Mouse (Mus musculus) embryonic facial prominence, embryonic 12.5 days (tissue): Measurements from ENCODE around the gene Cmpk1. TPM values are rescaled to one million over a fixed set of nuclear protein-coding genes. Genes with fewer than 3 reads are reported as not detected.

Experiments used
- ATAC-seq: fragments of 200-750 bp; cut with Nextera tagmentation; 2 replicates; pipeline ENCODE4 v1.8.0; 2017; ENCODE audit not compliant: insufficient number of reproducible peaks, insufficient read depth, low FRiP score, low TSS enrichment
- H3K27ac ChIP-seq: fragments of 300-500 bp; sonication (generic); 2 replicates; pipeline ENCODE4 v1.5.1; 2016; ENCODE audit warnings: mild to moderate bottlenecking
- H3K27me3 ChIP-seq: fragments of 300-500 bp; sonication (generic); 2 replicates; pipeline ENCODE4 v1.6.1; 2016; ENCODE audit warnings: mild to moderate bottlenecking, moderate library complexity
- H3K36me3 ChIP-seq: fragments of 300-500 bp; sonication (generic); 2 replicates; pipeline ENCODE4 v1.6.1; 2016; ENCODE audit warnings: mild to moderate bottlenecking
- H3K4me1 ChIP-seq: fragments of 300-500 bp; sonication (generic); 2 replicates; pipeline ENCODE4 v1.6.1; 2016
- H3K4me2 ChIP-seq: fragments of 300-500 bp; sonication (generic); replicated peaks from 2 replicates; pipeline ENCODE4 v1.6.1; 2016; ENCODE audit warnings: mild to moderate bottlenecking, moderate library complexity
- H3K4me3 ChIP-seq: fragments of 300-500 bp; sonication (generic); 2 replicates; pipeline ENCODE4 v1.5.1; 2016; ENCODE audit warnings: mild to moderate bottlenecking
- H3K9ac ChIP-seq: fragments of 300-500 bp; sonication (generic); 2 replicates; pipeline ENCODE4 v1.6.1; 2016; ENCODE audit warnings: mild to moderate bottlenecking, moderate library complexity
- H3K9me3 ChIP-seq: fragments of 300-500 bp; sonication (generic); 2 replicates; pipeline ENCODE4 v1.6.1; 2016; ENCODE audit warnings: mild to moderate bottlenecking, moderate library complexity
- WGBS: fragments of 180-500 bp; shearing (Covaris S2); methylation state at CpG from one replicate; pipeline ENCODE4 v1.1.7; 2016; 5-methylcytosine and 5-hydroxymethylcytosine counted together
- polyA plus RNA-seq: library from polyadenylated mRNA; unstranded; fragments of >200 nt; fragmentation: Nextera tagmentation; extraction: Ambion mirVana; gene quantifications from 2 replicates; pipeline ENCODE4 v1.2.1, GENCODE M21; 2016

The Cmpk1 gene
- polyA plus RNA-seq, 1 experiment from 2014 or later = 106 TPM

- peaks cover 50% of the 10 kb centered on the region for H3K27me3 ChIP-seq
- no peak overlapping the region for H3K27ac ChIP-seq
Measured at GRCm38 (mm10) chr4:114942583-114942982, 44.5 kb downstream of the Cmpk1 start.

GRCm38 (mm10) chr4:114942112-114942511, 44.9 kb downstream of the Cmpk1 start:
- Histone ChIP-seq H3K9ac (no peak overlapping the region), H3K4me2 (no peak overlapping the region), H3K36me3 (no peaks in the 10 kb centered on the region), H3K9me3 (no peaks in the 10 kb centered on the region), H3K4me3 (no peak overlapping the region), H3K27ac (no peak overlapping the region), H3K27me3 (peaks cover 49% of the 10 kb centered on the region), H3K4me1 (peaks cover 8% of the 10 kb centered on the region; the same call in 1 of the 2 replicates)
- ATAC-seq = no peak
- WGBS = 45% methylated on average over 4 of the region's 4 CpGs

More at GRCm38 (mm10) chr4:114942583-114942982, 44.5 kb downstream of the Cmpk1 start:
- no peaks in the 10 kb centered on the region for H3K36me3 ChIP-seq
- no peak for ATAC-seq
- H3K4me2 ChIP-seq = no peak overlapping the region
- no peaks in the 10 kb centered on the region for H3K9me3 ChIP-seq
- peaks cover 8% of the 10 kb centered on the region; the same call in 1 of the 2 replicates for H3K4me1 ChIP-seq
- no peak overlapping the region for H3K9ac ChIP-seq
- 18% methylated on average over 8 of the region's 8 CpGs for WGBS
- H3K4me3 ChIP-seq = no peak overlapping the region

GRCm38 (mm10) chr4:114941311-114941710, 45.7 kb downstream of the Cmpk1 start:
- ATAC-seq = no peak
- H3K4me2 ChIP-seq = no peak overlapping the region
- 85% methylated on average over 4 of the region's 4 CpGs for WGBS
- H3K4me3 ChIP-seq = no peak overlapping the region
- peaks cover 41% of the 10 kb centered on the region for H3K27me3 ChIP-seq
- no peaks in the 10 kb centered on the region for H3K36me3 ChIP-seq
- peaks cover 8% of the 10 kb centered on the region; the same call in 1 of the 2 replicates for H3K4me1 ChIP-seq
- no peaks in the 10 kb centered on the region for H3K9me3 ChIP-seq
- H3K9ac ChIP-seq = no peak overlapping the region
- H3K27ac ChIP-seq = no peak overlapping the region

- 19% methylated on average over 3 of the region's 3 CpGs for WGBS
- H3K9ac ChIP-seq = no peak overlapping the region
- H3K4me2 ChIP-seq = no peak overlapping the region
- H3K27me3 ChIP-seq = peaks cover 23% of the 10 kb centered on the region
- H3K9me3 ChIP-seq = no peaks in the 10 kb centered on the region
- no peak overlapping the region for H3K4me3 ChIP-seq
- H3K27ac ChIP-seq = no peak overlapping the region
- no peak for ATAC-seq
- peaks cover 7% of the 10 kb centered on the region; the same call in 1 of the 2 replicates for H3K4me1 ChIP-seq
- no peaks in the 10 kb centered on the region for H3K36me3 ChIP-seq
Measured at GRCm38 (mm10) chr4:114938248-114938647, 48.8 kb downstream of the Cmpk1 start.

GRCm38 (mm10) chr4:114937459-114938047, 49.5 kb downstream of the Cmpk1 start:
- Histone ChIP-seq H3K27me3 (peaks cover 23% of the 10 kb centered on the region), H3K4me3 (no peak overlapping the region), H3K9me3 (no peaks in the 10 kb centered on the region), H3K36me3 (no peaks in the 10 kb centered on the region), H3K9ac (no peak overlapping the region), H3K4me2 (no peak overlapping the region), H3K4me1 (peaks cover 7% of the 10 kb centered on the region; the same call in 1 of the 2 replicates), H3K27ac (no peak overlapping the region)
- WGBS = 25% methylated on average over 4 of the region's 4 CpGs
- ATAC-seq = no peak

- Histone ChIP-seq H3K9ac (no peak overlapping the region), H3K27ac (no peak overlapping the region), H3K4me3 (no peak overlapping the region), H3K9me3 (no peaks in the 10 kb centered on the region), H3K4me2 (no peak overlapping the region), H3K36me3 (no peaks in the 10 kb centered on the region), H3K27me3 (peaks cover 39% of the 10 kb centered on the region), H3K4me1 (0 out of 2 replicates have a peak, but pooled peaks cover 4% of the 10 kb centered on the region)
- no peak for ATAC-seq
- WGBS = 86% methylated on average over 6 of the region's 6 CpGs
Measured at GRCm38 (mm10) chr4:114934188-114934587, 52.9 kb downstream of the Cmpk1 start.

GRCm38 (mm10) chr4:114932747-114933146, 54.3 kb downstream of the Cmpk1 start:
- H3K9ac ChIP-seq = no peak overlapping the region
- H3K4me2 ChIP-seq = no peak overlapping the region
- H3K36me3 ChIP-seq = no peaks in the 10 kb centered on the region
- no peaks in the 10 kb centered on the region for H3K9me3 ChIP-seq
- no peak overlapping the region for H3K4me3 ChIP-seq
- WGBS = 65% methylated on average over 4 of the region's 4 CpGs
- 0 out of 2 replicates have a peak, but pooled peaks cover 4% of the 10 kb centered on the region for H3K4me1 ChIP-seq
- H3K27me3 ChIP-seq = peaks cover 43% of the 10 kb centered on the region
- no peak for ATAC-seq
- H3K27ac ChIP-seq = no peak overlapping the region

GRCm38 (mm10) chr4:114929155-114929554, 57.9 kb downstream of the Cmpk1 start:
- 18% methylated on average over 15 of the region's 15 CpGs for whole genome bisulfite sequencing
- Histone ChIP-seq H3K9me3 (no peaks in the 10 kb centered on the region), H3K9ac (no peak overlapping the region), H3K27me3 (peaks cover 74% of the 10 kb centered on the region), H3K4me3 (no peak overlapping the region), H3K27ac (no peak overlapping the region), H3K36me3 (no peaks in the 10 kb centered on the region), H3K4me1 (peaks cover 18% of the 10 kb centered on the region; the same call in 1 of the 2 replicates), H3K4me2 (no peak overlapping the region)
- ATAC-seq = no peak

GRCm38 (mm10) chr4:114925917-114926312, 61.1 kb downstream of the Cmpk1 start, which contains the start of gene Foxe3:
Gene Foxe3 (minus strand): TSS chr4:114926013.
- Histone ChIP-seq H3K36me3 (no peaks in the 10 kb centered on the region), H3K4me2 (peak within 1 kb of the TSS; percentile 76), H3K4me1 (peaks cover 14% of the 10 kb centered on the region; the same call in 1 of the 2 replicates), H3K9me3 (no peaks in the 10 kb centered on the region), H3K9ac (peak within 1 kb of the TSS; percentile 40), H3K27ac (no peak within 1 kb of the TSS), H3K27me3 (peaks cover 84% of the 10 kb centered on the region), H3K4me3 (peak within 1 kb of the TSS; percentile 44)
- ATAC-seq = no peak
- 1% methylated on average over 24 of the region's 25 CpGs for WGBS

GRCm38 (mm10) chr4:114924971-114925916, 61.8 kb downstream of the Cmpk1 start:
- WGBS = under 1% methylated on average over 124 of the region's 125 CpGs
- Histone ChIP-seq H3K36me3 (no peaks in the 10 kb centered on the region), H3K27me3 (peaks cover 78% of the 10 kb centered on the region), H3K9me3 (no peaks in the 10 kb centered on the region), H3K4me2 (peak overlapping the region; percentile 76), H3K27ac (no peak overlapping the region), H3K9ac (peak overlapping the region; percentile 40), H3K4me1 (peaks cover 14% of the 10 kb centered on the region; the same call in 1 of the 2 replicates), H3K4me3 (peak overlapping the region; percentile 44)
- ATAC-seq = peak; percentile 24

- no peak overlapping the region for H3K27ac ChIP-seq
- no peak overlapping the region for H3K4me2 ChIP-seq
- no peak overlapping the region for H3K4me3 ChIP-seq
- H3K36me3 ChIP-seq = no peaks in the 10 kb centered on the region
- H3K27me3 ChIP-seq = peaks cover 57% of the 10 kb centered on the region
- ATAC-seq = no peak
- H3K9ac ChIP-seq = no peak overlapping the region
- peaks cover 12% of the 10 kb centered on the region; the same call in 1 of the 2 replicates for H3K4me1 ChIP-seq
- no peaks in the 10 kb centered on the region for H3K9me3 ChIP-seq
- 53% methylated on average over 2 of the region's 2 CpGs for WGBS
Measured at GRCm38 (mm10) chr4:114917091-114917490, 70.0 kb downstream of the Cmpk1 start.
